Mouse (Mus musculus) heart, postnatal 0 days (tissue): ENCODE measurements around the gene Pld3. TPM values are rescaled to one million over a fixed set of nuclear protein-coding genes. Genes with fewer than 3 reads are reported as not detected.

ENCODE experiments used
- ATAC-seq: fragments of 200-750 bp; cut with Nextera tagmentation; 2 replicates; pipeline ENCODE4 v1.8.0; 2017; ENCODE audit warnings: low read depth, moderate number of reproducible peaks, moderate library complexity; ENCODE audit not compliant: insufficient read depth
- DNase-seq: peaks from one replicate; pipeline ENCODE4 v3.0.0-alpha.2; 2016; ENCODE audit warnings: low spot score
- H3K27ac ChIP-seq: fragments of 300-500 bp; sonication (generic); 2 replicates; pipeline ENCODE4 v1.5.1; 2014; ENCODE audit warnings: low read depth, mild to moderate bottlenecking
- H3K27me3 ChIP-seq: fragments of 300-500 bp; sonication (generic); 2 replicates; pipeline ENCODE4 v1.6.1; 2014; ENCODE audit warnings: low read length, mixed read lengths; ENCODE audit not compliant: control insufficient read depth, insufficient read depth
- H3K36me3 ChIP-seq: fragments of 300-500 bp; sonication (generic); replicated peaks from 2 replicates; pipeline ENCODE4 v1.6.1; 2014; ENCODE audit warnings: low read length, mixed read lengths; ENCODE audit not compliant: control insufficient read depth, insufficient read depth
- H3K4me1 ChIP-seq: fragments of 300-500 bp; sonication (generic); 2 replicates; pipeline ENCODE4 v1.6.1; 2014; ENCODE audit warnings: antibody characterized with exemption; ENCODE audit not compliant: control insufficient read depth, insufficient read depth
- H3K4me2 ChIP-seq: fragments of 300-500 bp; sonication (generic); 2 replicates; pipeline ENCODE4 v1.6.1; 2014; ENCODE audit warnings: low read depth, mild to moderate bottlenecking, low read length, moderate library complexity
- H3K4me3 ChIP-seq: fragments of 300-500 bp; sonication (generic); 2 replicates; pipeline ENCODE4 v1.5.1; 2014; ENCODE audit warnings: low read depth, low read length
- H3K9ac ChIP-seq: fragments of 300-500 bp; sonication (generic); replicated peaks from 2 replicates; pipeline ENCODE4 v1.6.1; 2014; ENCODE audit warnings: low read depth, low read length, mixed read lengths
- H3K9me3 ChIP-seq: fragments of 300-500 bp; sonication (generic); replicated peaks from 2 replicates; pipeline ENCODE4 v1.6.1; 2016; ENCODE audit warnings: low read length; ENCODE audit not compliant: control insufficient read depth
- CTCF ChIP-seq: IDR thresholded peaks from 2 replicates; pipeline ENCODE4 v1.5.1; 2016; ENCODE audit warnings: antibody characterized with exemption, control low read depth, low read depth
- EP300 ChIP-seq: IDR thresholded peaks from 2 replicates; pipeline ENCODE4 v1.6.1; 2016; ENCODE audit warnings: antibody characterized with exemption, low read depth
- WGBS: fragments of 180-500 bp; shearing (Covaris S2); extraction: QIAGEN DNeasy Blood & Tissue Kit; methylation state at CpG from one replicate; pipeline ENCODE4 v1.1.7; 2014; 5-methylcytosine and 5-hydroxymethylcytosine counted together
- polyA plus RNA-seq: library from polyadenylated mRNA; unstranded; fragments of >200 nt; fragmentation: Nextera tagmentation; extraction: Ambion mirVana; gene quantifications from 2 replicates; pipeline ENCODE4 v1.2.1, GENCODE M21; 2015
- total RNA-seq: library from RNA; depleted of rRNA; stranded (reverse); fragments of >200 nt; gene quantifications from 2 replicates; pipeline ENCODE4 v1.2.3, GENCODE M21; 2014; ENCODE audit warnings: low replicate concordance

Gene Pld3
- total and polyA plus RNA-seq, 2 experiments from 2014 or later, result 38.9 to 58.5 TPM

GRCm38 (mm10) chr7:27493450-27493849, 59.6 kb downstream of the Pld3 start:
- DNase-seq (no peak), ATAC-seq (no peak)
- peaks cover 11% of the 10 kb centered on the region; the same call in 1 of the 2 replicates for H3K36me3 ChIP-seq
- H3K9me3 ChIP-seq, result no peaks in the 10 kb centered on the region
- TF ChIP-seq EP300 (no peak), CTCF (no peak)
- 75% methylated on average over 5 of the region's 5 CpGs for WGBS
- H3K4me3 ChIP-seq, result no peak overlapping the region
- peaks cover 11% of the 10 kb centered on the region for H3K4me1 ChIP-seq
- no peak overlapping the region for H3K9ac ChIP-seq
- 0 out of 2 replicates have a peak overlapping the region, but pooled peaks have one; percentile 95 for H3K27ac ChIP-seq
- H3K4me2 ChIP-seq, result no peak overlapping the region
- no peaks in the 10 kb centered on the region for H3K27me3 ChIP-seq

- Histone ChIP-seq H3K4me3 (no peak overlapping the region), H3K4me2 (no peak overlapping the region), H3K36me3 (peaks cover 11% of the 10 kb centered on the region; the same call in 1 of the 2 replicates), H3K27ac (0 out of 2 replicates have a peak overlapping the region, but pooled peaks have one; percentile 95), H3K27me3 (no peaks in the 10 kb centered on the region), H3K4me1 (peaks cover 15% of the 10 kb centered on the region), H3K9me3 (no peaks in the 10 kb centered on the region), H3K9ac (no peak overlapping the region)
- TF ChIP-seq EP300 (no peak), CTCF (no peak)
- 51% methylated on average over 3 of the region's 3 CpGs for WGBS
- DNase-seq (no peak), ATAC-seq (no peak)
Observed at GRCm38 (mm10) chr7:27493022-27493421, 60.0 kb downstream of the Pld3 start.

- Histone ChIP-seq H3K36me3 (peaks cover 11% of the 10 kb centered on the region; the same call in 1 of the 2 replicates), H3K4me1 (peaks cover 15% of the 10 kb centered on the region), H3K27me3 (no peaks in the 10 kb centered on the region), H3K4me2 (no peak overlapping the region), H3K9ac (no peak overlapping the region), H3K27ac (peak overlapping the region; percentile 95), H3K9me3 (no peaks in the 10 kb centered on the region), H3K4me3 (no peak overlapping the region)
- ATAC-seq (no peak), DNase-seq (peak; percentile 60)
- 37% methylated on average over 7 of the region's 7 CpGs for WGBS
- TF ChIP-seq CTCF (no peak), EP300 (no peak)
Observed at GRCm38 (mm10) chr7:27491856-27492255, 61.2 kb downstream of the Pld3 start.

GRCm38 (mm10) chr7:27490543-27491329, 62.3 kb downstream of the Pld3 start:
- WGBS, result under 1% methylated on average over 25 of the region's 33 CpGs
- DNase-seq (peak; percentile 96), ATAC-seq (peak; percentile 77)
- Histone ChIP-seq H3K4me1 (peaks cover 16% of the 10 kb centered on the region), H3K9ac (peak overlapping the region; percentile 23), H3K27ac (peak overlapping the region; percentile 95), H3K4me2 (peak overlapping the region; percentile 56), H3K27me3 (no peaks in the 10 kb centered on the region), H3K36me3 (peaks cover 11% of the 10 kb centered on the region; the same call in 1 of the 2 replicates), H3K4me3 (peak overlapping the region; percentile 35), H3K9me3 (no peaks in the 10 kb centered on the region)
- peak; percentile 88 for TF ChIP-seq EP300
- peak; percentile 55 for TF ChIP-seq CTCF

GRCm38 (mm10) chr7:27490227-27490542, 62.8 kb downstream of the Pld3 start:
- H3K4me2 ChIP-seq, result peak overlapping the region; percentile 56
- no peak for ATAC-seq
- H3K9me3 ChIP-seq, result no peaks in the 10 kb centered on the region
- no peak; the same call in 1 of the 2 replicates for TF ChIP-seq EP300
- no peak for TF ChIP-seq CTCF
- peaks cover 19% of the 10 kb centered on the region for H3K4me1 ChIP-seq
- peak overlapping the region; percentile 35 for H3K4me3 ChIP-seq
- peaks cover 11% of the 10 kb centered on the region; the same call in 1 of the 2 replicates for H3K36me3 ChIP-seq
- no peak for DNase-seq
- H3K9ac ChIP-seq, result peak overlapping the region; percentile 23
- H3K27ac ChIP-seq, result peak overlapping the region; percentile 95
- H3K27me3 ChIP-seq, result no peaks in the 10 kb centered on the region
- WGBS, result 12% methylated on average over 4 of the region's 4 CpGs
